Mouse (Mus musculus): ENCODE measurements around the gene Hacd4. TPM values are rescaled to one million over a fixed set of nuclear protein-coding genes. Genes with fewer than 3 reads are reported as not detected.

Hacd4 gene
- total RNA-seq (2022): 1 to 10 TPM in 1 of 4 experiments, under 1 TPM in 3; 0.24 to 1.5 (median 0.87) TPM

DNA sequence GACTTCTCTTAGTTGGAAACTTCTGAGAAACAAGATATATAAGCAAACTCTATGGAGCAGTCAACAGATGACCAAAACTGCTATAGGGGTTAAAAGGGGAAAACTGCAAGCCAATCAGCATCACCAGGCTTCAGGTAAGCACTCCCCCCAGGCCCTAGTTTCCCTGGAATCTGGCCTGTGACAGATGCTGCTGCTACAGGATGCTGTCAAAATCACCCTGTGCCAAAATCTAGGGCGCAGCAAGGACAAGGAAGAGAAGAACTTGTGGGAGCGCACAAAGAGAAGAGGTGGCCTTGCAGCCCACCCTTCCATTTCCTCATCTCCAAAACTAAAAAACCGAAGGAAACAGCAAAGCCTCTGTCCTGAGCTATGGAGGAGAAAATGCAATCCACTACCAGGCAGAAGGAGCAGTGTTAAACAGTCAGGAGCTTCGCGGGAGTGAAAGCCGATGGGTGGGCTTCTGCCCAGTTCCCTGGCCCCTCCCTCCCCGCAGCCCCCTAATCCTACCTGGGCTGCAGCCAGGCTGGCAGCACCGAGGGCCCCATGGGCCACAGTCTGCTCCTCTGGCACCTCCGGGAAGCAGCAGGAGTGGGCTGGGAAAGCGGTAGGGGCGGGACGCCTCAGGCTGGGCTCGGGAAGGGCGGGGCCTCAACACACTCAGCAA is at the start of gene Hacd4:
TSS of gene Hacd4 (minus strand) at position 603 of the 664 bp plus-strand sequence.
- DNase-seq (ENCODE audit: low spot score in 2 of 2): peak; percentile 9 to 24

DNA sequence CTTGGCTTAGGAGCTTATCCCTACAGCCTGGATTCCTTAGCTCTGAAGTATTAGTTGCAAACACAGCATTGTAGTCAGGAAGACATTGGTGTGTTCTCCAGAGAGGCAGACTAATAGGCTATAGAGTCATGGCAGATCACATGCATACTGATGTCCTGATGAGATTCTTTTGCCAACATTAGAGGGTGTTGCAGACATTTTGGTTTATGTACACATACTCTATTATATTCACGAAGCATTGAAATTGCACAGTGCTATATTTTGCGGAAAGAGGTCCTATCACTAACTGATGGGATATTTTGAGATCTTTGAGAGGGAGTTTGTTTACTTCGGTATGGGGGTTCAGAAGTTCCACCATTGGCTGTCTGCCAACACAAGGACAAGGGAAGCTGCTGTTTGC is 49.4 kb upstream of the Hacd4 start:
- no peak for DNase-seq (ENCODE audit: low spot score in 2 of 2)

- no peak for DNase-seq (ENCODE audit: low spot score in 2 of 2)
Measured at GRCm38 (mm10) chr4:88480130-88480529, 41.4 kb upstream of the Hacd4 start.

- DNase-seq (ENCODE audit: low spot score in 2 of 2): no peak
Measured at GRCm38 (mm10) chr4:88478809-88479186, 40.1 kb upstream of the Hacd4 start.

GRCm38 (mm10) chr4:88478177-88478808 is 39.6 kb upstream of the Hacd4 start:
- no peak for DNase-seq (ENCODE audit: low spot score in 2 of 2)

DNA sequence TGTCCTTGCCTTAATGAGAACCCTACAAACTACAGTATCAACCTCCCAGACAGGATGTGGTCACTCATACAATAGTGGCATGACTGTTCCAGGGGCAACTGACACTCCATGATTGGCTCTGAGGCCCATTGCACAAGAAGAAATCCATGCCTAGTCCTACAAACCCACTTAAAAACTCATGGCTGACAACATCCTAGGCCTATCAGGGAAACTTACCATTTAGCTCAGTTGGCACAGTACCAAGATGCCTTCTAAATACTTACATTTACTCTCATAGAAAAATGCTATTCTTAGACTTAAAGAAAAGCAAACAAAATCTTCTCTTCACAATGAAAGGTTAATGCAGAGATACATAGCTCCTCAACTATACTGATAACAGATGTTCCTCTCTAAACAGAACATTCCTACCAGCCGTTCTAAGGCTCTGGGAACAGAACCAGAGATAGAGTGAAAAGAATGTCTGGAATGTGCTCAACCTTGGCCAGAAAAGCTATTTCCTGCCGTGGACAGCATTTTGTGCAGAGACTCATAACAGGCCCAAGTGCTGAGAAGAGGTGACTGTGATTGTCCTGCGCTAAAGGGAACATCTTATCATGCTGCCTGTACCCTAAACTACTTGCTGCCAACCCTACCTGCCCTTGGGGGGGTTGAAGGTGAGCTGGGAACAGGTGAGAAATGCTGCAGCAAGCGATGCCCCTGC is 37.9 kb upstream of the Hacd4 start:
- DNase-seq (ENCODE audit: low spot score in 2 of 2): no peak

- no peak for DNase-seq (ENCODE audit: low spot score in 2 of 2)
Measured at GRCm38 (mm10) chr4:88476084-88476483, 37.4 kb upstream of the Hacd4 start.

DNA sequence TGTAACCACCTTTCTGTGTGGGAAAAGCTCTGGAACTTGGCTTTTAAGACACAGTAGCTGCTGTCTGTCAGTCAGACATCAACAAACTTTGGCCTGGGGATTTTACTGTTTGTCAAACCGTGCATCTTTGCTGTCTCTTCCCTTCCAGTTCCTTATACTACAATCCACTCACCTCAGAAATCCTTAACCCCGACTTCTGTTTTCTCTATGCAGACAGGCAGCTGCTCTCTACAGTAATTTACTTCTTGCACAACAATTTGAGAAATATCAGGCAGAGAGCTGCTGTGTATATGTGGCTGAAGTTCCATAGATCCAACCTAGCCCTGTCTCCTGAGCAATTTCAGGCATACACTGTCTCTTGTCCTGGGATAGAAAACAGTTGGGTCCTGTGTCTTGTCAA is 32.8 kb upstream of the Hacd4 start:
- DNase-seq (ENCODE audit: low spot score in 2 of 2): no peak

DNA sequence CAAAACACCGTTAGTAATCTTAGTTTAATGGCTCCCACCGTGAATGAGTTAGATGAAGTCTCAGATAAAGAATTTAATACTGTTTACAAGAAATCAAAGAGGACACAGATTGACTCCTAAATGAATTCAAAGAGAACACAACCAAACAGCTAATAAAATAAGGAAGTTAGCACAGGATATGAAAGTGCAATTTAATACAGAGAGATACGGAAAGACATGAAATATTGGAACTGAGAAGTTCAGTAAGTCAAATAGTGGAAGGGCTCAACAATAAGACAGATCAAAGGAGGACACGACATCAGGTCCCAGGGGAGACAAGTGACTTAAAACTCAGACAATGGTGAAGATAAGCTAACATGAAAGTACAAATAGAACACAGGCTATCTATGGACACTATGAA is 25.8 kb upstream of the Hacd4 start:
- DNase-seq (ENCODE audit: low spot score in 2 of 2): no peak

DNA sequence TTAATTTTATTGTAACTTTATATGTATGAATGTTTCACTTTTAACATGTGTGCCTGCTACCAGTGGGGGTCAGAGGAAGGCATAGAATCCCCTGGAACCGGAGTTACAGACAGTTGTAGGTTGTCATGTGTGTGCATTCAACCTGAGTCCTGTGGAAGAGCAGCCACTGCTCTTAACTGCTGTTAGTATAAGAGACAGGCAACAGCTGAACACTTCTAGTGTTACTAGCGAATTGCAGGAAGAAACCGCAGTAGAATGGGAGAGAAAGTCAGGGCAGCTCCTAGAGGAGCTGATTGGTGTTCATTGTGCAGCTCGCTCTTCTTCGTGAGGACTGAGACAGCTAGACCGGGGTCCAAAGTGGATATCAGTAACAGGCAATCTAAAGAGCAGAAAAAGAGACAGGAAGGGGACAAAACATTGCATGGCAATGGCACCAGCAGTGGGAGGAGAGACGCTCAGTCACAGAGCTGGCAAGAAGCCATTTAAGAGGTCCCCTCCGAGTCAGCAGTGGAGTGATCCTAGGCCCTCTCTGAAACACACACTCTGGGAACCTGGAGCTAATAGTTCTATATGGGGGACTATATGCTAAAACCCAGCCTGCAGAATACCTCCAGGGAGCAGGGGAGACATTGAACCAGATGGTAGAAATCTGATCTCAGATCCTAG is 24.4 kb upstream of the Hacd4 start:
- no peak for DNase-seq (ENCODE audit: low spot score in 2 of 2)

- no peak for DNase-seq (ENCODE audit: low spot score in 2 of 2)
Measured at GRCm38 (mm10) chr4:88462501-88462900, 23.8 kb upstream of the Hacd4 start.

GRCm38 (mm10) chr4:88461315-88461714 is 22.6 kb upstream of the Hacd4 start:
- no peak for DNase-seq (ENCODE audit: low spot score in 2 of 2)

DNA sequence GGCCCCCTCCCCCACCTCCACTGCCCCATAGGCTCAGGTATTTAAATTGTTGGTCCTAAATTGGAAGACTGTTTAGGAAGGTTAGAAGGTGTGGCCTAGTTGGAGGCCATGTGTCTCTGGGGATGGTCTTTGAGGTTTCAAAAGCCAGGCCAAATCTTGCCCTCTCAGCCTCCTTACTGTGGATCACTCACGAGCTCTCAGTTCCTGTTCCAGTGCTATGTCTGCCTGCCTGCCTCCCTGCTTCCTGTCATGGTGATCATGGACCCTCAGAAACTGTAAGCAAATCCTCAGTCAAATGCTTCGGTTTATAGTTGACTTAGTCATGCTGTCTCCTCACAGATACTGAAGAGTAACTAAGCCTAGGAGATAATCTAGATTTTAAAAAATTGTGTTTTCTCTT is 19.9 kb upstream of the Hacd4 start:
- no peak for DNase-seq (ENCODE audit: low spot score in 2 of 2)

GRCm38 (mm10) chr4:88458093-88458492 is 19.4 kb upstream of the Hacd4 start:
- no peak for DNase-seq (ENCODE audit: low spot score in 2 of 2)

GRCm38 (mm10) chr4:88450087-88450765 is 11.5 kb upstream of the Hacd4 start:
- DNase-seq (ENCODE audit: low spot score in 2 of 2): no peak

DNA sequence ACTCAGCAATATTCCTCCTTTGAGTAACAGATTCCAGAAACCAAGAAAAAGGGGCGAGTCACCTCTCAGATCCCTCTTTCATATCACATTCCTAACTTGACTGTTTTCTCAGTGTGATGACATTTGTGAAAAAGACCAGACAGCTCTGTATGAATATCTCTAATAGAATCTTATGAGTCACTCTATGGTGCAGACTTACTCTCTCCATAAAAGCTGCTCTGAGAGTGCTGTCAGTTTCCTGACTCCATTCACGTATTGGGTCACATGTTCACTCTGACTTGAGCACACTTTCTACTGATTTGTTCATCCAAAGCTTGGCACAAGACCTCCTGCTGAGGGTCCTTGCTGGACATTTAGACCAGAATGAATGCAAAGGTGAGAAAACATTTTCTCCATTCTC is 10.2 kb upstream of the Hacd4 start:
- no peak for DNase-seq (ENCODE audit: low spot score in 2 of 2)

DNA sequence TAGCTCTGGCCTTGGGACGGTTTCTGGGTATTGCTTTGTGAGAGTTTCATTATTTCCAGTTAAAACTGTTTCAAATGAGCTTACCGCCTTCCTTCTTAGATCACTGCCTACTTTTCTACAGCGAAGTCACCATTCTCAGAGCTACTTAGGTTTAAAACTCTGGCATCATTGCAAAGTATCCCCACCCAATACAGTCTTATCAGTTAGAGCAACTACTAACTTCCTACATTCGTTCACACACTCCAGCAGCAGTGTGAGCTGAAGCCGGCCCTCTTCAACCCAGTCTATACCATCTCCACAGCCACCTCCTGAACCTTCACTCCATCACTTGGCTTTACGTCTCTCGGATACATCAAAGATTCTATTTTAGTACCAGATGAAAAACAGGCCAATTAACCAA is 2.1 kb upstream of the Hacd4 start:
- no peak for DNase-seq (ENCODE audit: low spot score in 2 of 2)

DNA sequence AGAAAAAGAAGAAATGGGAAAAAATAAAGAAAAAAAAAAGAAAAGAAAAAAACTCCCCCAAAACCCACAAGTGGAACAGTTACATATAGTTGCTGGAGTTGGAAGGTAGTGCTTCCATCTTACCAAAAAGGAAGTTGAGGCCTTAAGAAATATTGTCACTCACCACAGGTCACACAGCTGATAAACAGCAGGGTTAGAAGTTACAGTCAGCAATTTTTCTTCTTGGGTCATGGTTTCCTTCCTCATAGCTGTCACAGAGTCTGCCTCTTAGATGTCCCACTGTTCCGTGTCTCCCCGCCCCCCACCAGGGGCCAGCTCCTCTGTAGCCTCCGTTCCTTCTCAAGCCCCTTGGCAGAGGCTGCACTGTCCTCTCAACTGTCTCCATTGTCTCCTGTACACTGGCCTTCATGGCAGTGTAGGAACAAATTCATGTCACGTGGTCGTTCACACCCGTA is 968 bp upstream of the Hacd4 start:
- DNase-seq (ENCODE audit: low spot score in 2 of 2): no peak

DNA sequence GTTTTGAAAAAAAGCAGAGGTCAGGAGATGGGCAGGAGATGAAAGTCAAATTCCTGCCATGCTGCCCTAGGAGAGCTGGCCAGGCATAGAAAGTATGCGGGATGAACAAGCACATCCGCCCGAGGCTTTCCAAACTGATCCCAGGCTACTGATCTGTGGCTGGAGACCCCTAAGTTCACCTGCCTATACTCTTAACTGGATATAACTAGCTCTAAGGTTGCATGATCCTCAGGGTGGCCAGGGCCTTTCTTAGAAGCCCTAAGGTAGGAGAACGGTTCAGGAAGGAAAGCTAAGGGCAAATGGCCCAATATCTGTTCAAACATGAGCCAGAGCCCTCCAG is 232 bp upstream of the Hacd4 start:
- DNase-seq (ENCODE audit: low spot score in 2 of 2): no peak

GRCm38 (mm10) chr4:88437917-88438316 is 811 bp downstream of the Hacd4 start:
- DNase-seq (ENCODE audit: low spot score in 2 of 2): no peak

GRCm38 (mm10) chr4:88437166-88437565 is 1.6 kb downstream of the Hacd4 start:
- no peak for DNase-seq (ENCODE audit: low spot score in 2 of 2)

All from gastrocnemius, adult 8-10 months (tissue).